Comparison of ENCODE assay signal across 8 mouse cellular contexts in the genomic region with DNA sequence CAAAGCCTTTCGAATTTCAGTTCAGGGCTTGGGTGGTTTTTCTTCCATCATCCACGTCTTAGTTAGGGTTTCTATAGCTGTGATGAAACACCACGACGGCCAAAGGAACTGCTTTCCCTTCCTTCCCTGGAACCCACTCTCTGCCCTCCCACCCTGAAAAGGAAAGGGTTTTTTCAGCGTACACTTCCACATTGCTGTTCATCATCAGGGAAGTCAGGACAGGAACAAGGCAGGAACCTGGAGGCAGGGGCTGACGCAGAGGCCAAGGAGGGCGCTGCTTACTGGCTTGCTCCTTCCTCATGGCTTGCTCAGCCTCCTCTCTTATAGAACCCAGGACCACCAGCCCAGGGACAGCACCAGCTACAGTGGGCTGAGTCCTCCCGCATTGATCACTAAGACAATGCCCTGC. TPM values are rescaled to one million over a fixed set of nuclear protein-coding genes. Genes with fewer than 3 reads are reported as not detected.
DNase-seq lines count a peak whose midpoint lies in the region; ATAC-seq lines count a peak whose summit lies in the region.

No protein-coding gene starts in this region.

- no peak for ATAC-seq in neural tube, embryonic 11.5 days (ENCODE audit: insufficient read depth, low FRiP score, low TSS enrichment)
- ATAC-seq in forebrain, embryonic 15.5 days (replicated peaks) = peak; percentile 66
- peak; percentile 58 for ATAC-seq in midbrain, embryonic 15.5 days (replicated peaks)

- H3K9ac ChIP-seq in neural tube, embryonic 11.5 days (ENCODE audit: low read length) = no peak overlapping the region
- peak overlapping the region; percentile 49 for H3K9ac ChIP-seq in forebrain, embryonic 15.5 days (replicated peaks)
- peak overlapping the region; percentile 28; the same call in 1 of the 2 replicates for H3K9ac ChIP-seq in midbrain, embryonic 15.5 days

- no peak for DNase-seq in neural tube, embryonic 11.5 days (ENCODE audit: low spot score)
- DNase-seq in neural tube, embryonic 10.5 days (ENCODE audit: extremely low spot score, low spot score) = no peak
- DNase-seq in kidney, postnatal 14 days = peak; percentile 31
- no peak for DNase-seq in natural killer cell, adult 2 months (ENCODE audit: low spot score in 2 of 2)
- no peak for DNase-seq in ovary, postnatal 14 days (ENCODE audit: low spot score)
- no peak for DNase-seq in cerebellum, adult 11-12 months

- H3K4me2 ChIP-seq in neural tube, embryonic 11.5 days (ENCODE audit: low read depth) = peak overlapping the region; percentile 13; the same call in 1 of the 2 replicates
- H3K4me2 ChIP-seq in forebrain, embryonic 15.5 days (replicated peaks) = peak overlapping the region; percentile 45
- H3K4me2 ChIP-seq in midbrain, embryonic 15.5 days = peak overlapping the region; percentile 48

- H3K4me3 ChIP-seq in neural tube, embryonic 11.5 days (ENCODE audit: low read depth, low read length) = no peak overlapping the region
- H3K4me3 ChIP-seq in forebrain, embryonic 15.5 days = peak overlapping the region; percentile 24
- peak overlapping the region; percentile 22 for H3K4me3 ChIP-seq in midbrain, embryonic 15.5 days

- no peaks in the 10 kb centered on the region for H3K4me1 ChIP-seq in neural tube, embryonic 11.5 days (ENCODE audit: control insufficient read depth, insufficient read depth, low read length)
- peaks cover 11% of the 10 kb centered on the region for H3K4me1 ChIP-seq in forebrain, embryonic 15.5 days
- H3K4me1 ChIP-seq in midbrain, embryonic 15.5 days = peaks cover 9% of the 10 kb centered on the region; the same call in 1 of the 2 replicates

- no peaks in the 10 kb centered on the region for H3K9me3 ChIP-seq in neural tube, embryonic 11.5 days (ENCODE audit: control insufficient read depth, low read length)
- H3K9me3 ChIP-seq in forebrain, embryonic 15.5 days = no peaks in the 10 kb centered on the region
- H3K9me3 ChIP-seq in midbrain, embryonic 15.5 days = no peaks in the 10 kb centered on the region

- WGBS in neural tube, embryonic 11.5 days = 52% methylated on average over 8 of the region's 8 CpGs
- 51% methylated on average over 8 of the region's 8 CpGs for WGBS in forebrain, embryonic 15.5 days
- 55% methylated on average over 8 of the region's 8 CpGs for WGBS in midbrain, embryonic 15.5 days

- no peaks in the 10 kb centered on the region for H3K27me3 ChIP-seq in neural tube, embryonic 11.5 days (ENCODE audit: control insufficient read depth, insufficient read depth, low read length)
- H3K27me3 ChIP-seq in forebrain, embryonic 15.5 days = no peaks in the 10 kb centered on the region
- no peaks in the 10 kb centered on the region for H3K27me3 ChIP-seq in midbrain, embryonic 15.5 days (replicated peaks)

- no peak overlapping the region for H3K27ac ChIP-seq in neural tube, embryonic 11.5 days (ENCODE audit: low read depth, low read length)
- peak overlapping the region; percentile 68 for H3K27ac ChIP-seq in forebrain, embryonic 15.5 days (replicated peaks)
- peak overlapping the region; percentile 64 for H3K27ac ChIP-seq in midbrain, embryonic 15.5 days

- no peaks in the 10 kb centered on the region for H3K36me3 ChIP-seq in neural tube, embryonic 11.5 days (ENCODE audit: control insufficient read depth, insufficient read depth, low read length)
- H3K36me3 ChIP-seq in forebrain, embryonic 15.5 days = no peaks in the 10 kb centered on the region
- no peaks in the 10 kb centered on the region for H3K36me3 ChIP-seq in midbrain, embryonic 15.5 days (replicated peaks)

RNA-seq across cellular contexts. Expression of gene Popdc2, which starts 14.8 kb away (rescaled TPM):
- polyA plus RNA-seq in neural tube, embryonic 11.5 days (2014; fragmentation: Nextera tagmentation; extraction: Ambion mirVana) = 1.2 and 1.3 TPM in 2 replicates
- 0.22 and 0.42 TPM in 2 replicates for polyA plus RNA-seq in forebrain, embryonic 15.5 days (2015; fragmentation: Nextera tagmentation; extraction: Ambion mirVana)
- polyA plus RNA-seq in midbrain, embryonic 15.5 days (2015; fragmentation: Nextera tagmentation; extraction: Ambion mirVana) = 0.57 and 1.4 TPM in 2 replicates

RNA-seq across cellular contexts. Expression of gene Gm21987, which starts 30.0 kb away (rescaled TPM):
- polyA plus RNA-seq in neural tube, embryonic 11.5 days (2014; fragmentation: Nextera tagmentation; extraction: Ambion mirVana) = not detected in 2 replicates
- polyA plus RNA-seq in forebrain, embryonic 15.5 days (2015; fragmentation: Nextera tagmentation; extraction: Ambion mirVana) = not detected in 2 replicates
- polyA plus RNA-seq in midbrain, embryonic 15.5 days (2015; fragmentation: Nextera tagmentation; extraction: Ambion mirVana) = 0.77 TPM in 1 of 2 replicates, not detected in the other

RNA-seq across cellular contexts. Expression of gene Cox17, which starts 30.1 kb away (rescaled TPM):
- polyA plus RNA-seq in neural tube, embryonic 11.5 days (2014; fragmentation: Nextera tagmentation; extraction: Ambion mirVana) = 113 and 118 TPM in 2 replicates
- 102 and 113 TPM in 2 replicates for polyA plus RNA-seq in forebrain, embryonic 15.5 days (2015; fragmentation: Nextera tagmentation; extraction: Ambion mirVana)
- 75.4 and 77.9 TPM in 2 replicates for polyA plus RNA-seq in midbrain, embryonic 15.5 days (2015; fragmentation: Nextera tagmentation; extraction: Ambion mirVana)

RNA-seq across cellular contexts. Expression of gene Maats1, which starts 34.9 kb away (rescaled TPM):
- 0.19 and 0.27 TPM in 2 replicates for polyA plus RNA-seq in neural tube, embryonic 11.5 days (2014; fragmentation: Nextera tagmentation; extraction: Ambion mirVana)
- polyA plus RNA-seq in forebrain, embryonic 15.5 days (2015; fragmentation: Nextera tagmentation; extraction: Ambion mirVana) = 0.54 and 1.0 TPM in 2 replicates
- 1.1 and 1.5 TPM in 2 replicates for polyA plus RNA-seq in midbrain, embryonic 15.5 days (2015; fragmentation: Nextera tagmentation; extraction: Ambion mirVana)

RNA-seq across cellular contexts. Expression of gene Pla1a, which starts 56.1 kb away (rescaled TPM):
- polyA plus RNA-seq in neural tube, embryonic 11.5 days (2014; fragmentation: Nextera tagmentation; extraction: Ambion mirVana) = 0.20 and 0.23 TPM in 2 replicates
- 0.34 and 0.41 TPM in 2 replicates for polyA plus RNA-seq in forebrain, embryonic 15.5 days (2015; fragmentation: Nextera tagmentation; extraction: Ambion mirVana)
- 0.42 and 0.61 TPM in 2 replicates for polyA plus RNA-seq in midbrain, embryonic 15.5 days (2015; fragmentation: Nextera tagmentation; extraction: Ambion mirVana)
